Mouse (Mus musculus) heart, adult 2 months (tissue): ENCODE results near the gene Pitpnc1.

Source experiments
- CTCF ChIP-seq: fragments of 200-600 bp; IDR thresholded peaks from 2 replicates; pipeline ENCODE4 v1.8.1; 2022; ENCODE audit warnings: antibody characterized with exemption, mild to moderate bottlenecking, moderate library complexity
- EP300 ChIP-seq: fragments of 200-500 bp; IDR thresholded peaks from 2 replicates; pipeline ENCODE4 v1.6.1; 2011; ENCODE audit warnings: low read depth, low read length, control low read depth; ENCODE audit not compliant: insufficient read depth
- POLR2A ChIP-seq: fragments of 200-500 bp; IDR thresholded peaks from 2 replicates; pipeline ENCODE4 v1.6.1; 2011; ENCODE audit warnings: mild to moderate bottlenecking, low read depth, low read length, control low read depth; ENCODE audit not compliant: insufficient read depth

- TF ChIP-seq POLR2A (no peak), CTCF (no peak), EP300 (peak; percentile 22; the same call in 1 of the 2 replicates)
Observed at GRCm38 (mm10) chr11:107341293-107341692, 129.2 kb downstream of the Pitpnc1 start.
